Mouse (Mus musculus) hindbrain, embryonic 11.5 days (tissue): Measurements from ENCODE around the gene Fam53b. TPM values are rescaled to one million over a fixed set of nuclear protein-coding genes. Genes with fewer than 3 reads are reported as not detected.

Source experiments
- ATAC-seq: fragments of 200-750 bp; cut with Nextera tagmentation; 2 replicates; pipeline ENCODE4 v1.8.0; 2017; ENCODE audit warnings: mild to moderate bottlenecking, moderate TSS enrichment, moderate library complexity; ENCODE audit not compliant: low FRiP score
- DNase-seq: peaks from one replicate; pipeline ENCODE4 v3.0.0-alpha.2; 2015; ENCODE audit warnings: low spot score
- H3K27ac ChIP-seq: fragments of 300-500 bp; sonication (generic); 2 replicates; pipeline ENCODE4 v1.5.1; 2014; ENCODE audit warnings: mild to moderate bottlenecking, low read depth, low read length
- H3K27me3 ChIP-seq: fragments of 300-500 bp; sonication (generic); 2 replicates; pipeline ENCODE4 v1.6.1; 2014; ENCODE audit warnings: mild to moderate bottlenecking, low read length, moderate library complexity, mixed read lengths; ENCODE audit not compliant: control insufficient read depth, insufficient read depth
- H3K36me3 ChIP-seq: fragments of 300-500 bp; sonication (generic); 2 replicates; pipeline ENCODE4 v1.6.1; 2014; ENCODE audit warnings: mild to moderate bottlenecking, low read length, moderate library complexity, mixed read lengths; ENCODE audit not compliant: control insufficient read depth, insufficient read depth
- H3K4me1 ChIP-seq: fragments of 300-500 bp; sonication (generic); replicated peaks from 2 replicates; pipeline ENCODE4 v1.6.1; 2014; ENCODE audit warnings: low read length, mixed read lengths; ENCODE audit not compliant: control insufficient read depth, insufficient read depth
- H3K4me2 ChIP-seq: fragments of 300-500 bp; sonication (generic); replicated peaks from 2 replicates; pipeline ENCODE4 v1.6.1; 2014; ENCODE audit warnings: mild to moderate bottlenecking, low read depth, low read length
- H3K4me3 ChIP-seq: fragments of 300-500 bp; sonication (generic); 2 replicates; pipeline ENCODE4 v1.5.1; 2014; ENCODE audit warnings: low read depth, low read length
- H3K9ac ChIP-seq: fragments of 300-500 bp; sonication (generic); 2 replicates; pipeline ENCODE4 v1.6.1; 2014; ENCODE audit warnings: low read depth, low read length
- H3K9me3 ChIP-seq: fragments of 300-500 bp; sonication (generic); 2 replicates; pipeline ENCODE4 v1.6.1; 2016; ENCODE audit warnings: low read length; ENCODE audit not compliant: control insufficient read depth
- WGBS: fragments of 180-500 bp; shearing (Covaris S2); extraction: QIAGEN DNeasy Blood & Tissue Kit; methylation state at CpG from one replicate; pipeline ENCODE4 v1.1.7; 2014; 5-methylcytosine and 5-hydroxymethylcytosine counted together
- polyA plus RNA-seq: library from polyadenylated mRNA; unstranded; fragments of >200 nt; fragmentation: Nextera tagmentation; extraction: Ambion mirVana; gene quantifications from 2 replicates; pipeline ENCODE4 v1.2.1, GENCODE M21; 2014

Gene Fam53b
- polyA plus RNA-seq, 1 experiment from 2014 or later = 16.9 TPM

- Histone ChIP-seq H3K9me3 (no peaks in the 10 kb centered on the region), H3K27me3 (no peaks in the 10 kb centered on the region), H3K27ac (peak overlapping the region; percentile 78), H3K4me3 (no peak overlapping the region), H3K4me2 (no peak overlapping the region; the same call in 1 of the 2 replicates), H3K36me3 (no peaks in the 10 kb centered on the region), H3K9ac (no peak overlapping the region), H3K4me1 (peaks cover 17% of the 10 kb centered on the region)
- DNase-seq (no peak), ATAC-seq (no peak)
- 41% methylated on average over 7 of the region's 7 CpGs for WGBS
Observed at GRCm38 (mm10) chr7:132808051-132808796, 5.5 kb downstream of the Fam53b start.

GRCm38 (mm10) chr7:132806926-132807857, 6.5 kb downstream of the Fam53b start:
- DNase-seq (no peak), ATAC-seq (no peak)
- Histone ChIP-seq H3K4me2 (no peak overlapping the region), H3K27me3 (no peaks in the 10 kb centered on the region), H3K4me1 (peaks cover 17% of the 10 kb centered on the region), H3K9me3 (no peaks in the 10 kb centered on the region), H3K27ac (peak overlapping the region; percentile 78), H3K9ac (no peak overlapping the region), H3K4me3 (no peak overlapping the region), H3K36me3 (no peaks in the 10 kb centered on the region)
- WGBS = 69% methylated on average over 13 of the region's 13 CpGs

- 74% methylated on average over 5 of the region's 5 CpGs for WGBS
- Histone ChIP-seq H3K27me3 (no peaks in the 10 kb centered on the region), H3K4me1 (peaks cover 17% of the 10 kb centered on the region), H3K4me3 (no peak overlapping the region), H3K36me3 (no peaks in the 10 kb centered on the region), H3K9ac (no peak overlapping the region), H3K27ac (no peak overlapping the region), H3K9me3 (no peaks in the 10 kb centered on the region), H3K4me2 (no peak overlapping the region)
- ATAC-seq = no peak
- no peak for DNase-seq
Observed at GRCm38 (mm10) chr7:132806286-132806685, 7.4 kb downstream of the Fam53b start.

GRCm38 (mm10) chr7:132804951-132805350, 8.7 kb downstream of the Fam53b start:
- H3K4me1 ChIP-seq = peaks cover 13% of the 10 kb centered on the region
- H3K27ac ChIP-seq = no peak overlapping the region
- H3K36me3 ChIP-seq = no peaks in the 10 kb centered on the region
- H3K9me3 ChIP-seq = no peaks in the 10 kb centered on the region
- H3K27me3 ChIP-seq = no peaks in the 10 kb centered on the region
- WGBS = 87% methylated on average over 5 of the region's 5 CpGs
- no peak for DNase-seq
- no peak overlapping the region for H3K9ac ChIP-seq
- ATAC-seq = no peak
- H3K4me3 ChIP-seq = no peak overlapping the region
- H3K4me2 ChIP-seq = no peak overlapping the region

GRCm38 (mm10) chr7:132804461-132804860, 9.2 kb downstream of the Fam53b start:
- Histone ChIP-seq H3K27me3 (no peaks in the 10 kb centered on the region), H3K4me1 (peaks cover 9% of the 10 kb centered on the region), H3K4me2 (no peak overlapping the region), H3K4me3 (no peak overlapping the region), H3K9ac (no peak overlapping the region), H3K27ac (no peak overlapping the region), H3K9me3 (no peaks in the 10 kb centered on the region), H3K36me3 (no peaks in the 10 kb centered on the region)
- 89% methylated on average over 7 of the region's 7 CpGs for WGBS
- DNase-seq = no peak
- no peak for ATAC-seq

- Histone ChIP-seq H3K27ac (no peak overlapping the region), H3K36me3 (no peaks in the 10 kb centered on the region), H3K4me3 (no peak overlapping the region), H3K27me3 (no peaks in the 10 kb centered on the region), H3K9me3 (no peaks in the 10 kb centered on the region), H3K4me2 (no peak overlapping the region), H3K4me1 (peaks cover 8% of the 10 kb centered on the region), H3K9ac (no peak overlapping the region)
- 76% methylated on average over 3 of the region's 3 CpGs for WGBS
- DNase-seq (no peak), ATAC-seq (no peak)
Observed at GRCm38 (mm10) chr7:132803962-132804361, 9.7 kb downstream of the Fam53b start.

- ATAC-seq (no peak), DNase-seq (no peak)
- Histone ChIP-seq H3K4me3 (no peak overlapping the region), H3K4me2 (no peak overlapping the region), H3K27me3 (no peaks in the 10 kb centered on the region), H3K9me3 (no peaks in the 10 kb centered on the region), H3K36me3 (no peaks in the 10 kb centered on the region), H3K9ac (no peak overlapping the region), H3K4me1 (peaks cover 5% of the 10 kb centered on the region), H3K27ac (no peak overlapping the region)
- 73% methylated on average over 2 of the region's 2 CpGs for WGBS
Observed at GRCm38 (mm10) chr7:132803336-132803735, 10.3 kb downstream of the Fam53b start.

- ATAC-seq = no peak
- no peak for DNase-seq
- Histone ChIP-seq H3K27ac (no peak overlapping the region), H3K9ac (no peak overlapping the region), H3K27me3 (no peaks in the 10 kb centered on the region), H3K4me2 (no peak overlapping the region), H3K4me3 (no peak overlapping the region), H3K4me1 (peaks cover 4% of the 10 kb centered on the region), H3K36me3 (no peaks in the 10 kb centered on the region), H3K9me3 (no peaks in the 10 kb centered on the region)
- WGBS = 85% methylated on average over 11 of the region's 11 CpGs
Observed at GRCm38 (mm10) chr7:132802691-132803090, 11.0 kb downstream of the Fam53b start.
